Mouse (Mus musculus): ENCODE data around the gene Lsm10. TPM values are rescaled to one million over a fixed set of nuclear protein-coding genes. Genes with fewer than 3 reads are reported as not detected.

The Lsm10 gene
- total and polyA plus RNA-seq, 2 experiments from 2014 or later, result 27.0 to 47.7 TPM

DNA sequence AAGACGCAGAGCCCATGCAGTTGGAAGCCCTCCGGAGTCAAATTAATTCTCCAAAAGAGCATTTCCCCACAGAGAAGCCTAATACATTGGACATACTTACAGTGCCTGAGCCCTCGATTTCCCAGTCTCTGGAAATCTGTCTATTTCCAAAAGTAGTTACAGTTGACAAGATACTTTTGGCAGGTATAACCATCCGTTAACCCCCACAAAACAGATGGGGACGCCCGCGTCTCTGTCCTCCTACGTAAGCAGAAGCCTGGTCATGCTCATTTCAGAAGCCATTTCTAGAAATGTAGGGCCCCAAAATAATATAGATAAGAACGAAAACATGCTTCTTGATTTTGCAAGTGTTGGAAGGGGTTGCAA lies 37.4 kb upstream of the Lsm10 start:
- no peak for ATAC-seq (ENCODE audit: low FRiP score)
- peak overlapping the region; percentile 70 for H3K4me3 ChIP-seq (ENCODE audit: low read depth, low read length)
- peak overlapping the region; percentile 64 for H3K9ac ChIP-seq (replicated peaks; ENCODE audit: low read length, poor library complexity, severe bottlenecking)
- TF ChIP-seq CTCF (IDR thresholded peaks at IDR 0.05), result no peak
- H3K27ac ChIP-seq (ENCODE audit: low read depth, low read length), result peak overlapping the region; percentile 70
- DNase-seq (ENCODE audit: low spot score), result no peak
- H3K27me3 ChIP-seq (ENCODE audit: insufficient read depth, low read length), result no peaks in the 10 kb centered on the region
- peak overlapping the region; percentile 85 for H3K4me2 ChIP-seq (ENCODE audit: low read depth, low read length, poor library complexity, severe bottlenecking)
- WGBS, result 24% methylated on average over 9 of the region's 9 CpGs
- H3K4me1 ChIP-seq (ENCODE audit: insufficient read depth, low read length), result 0 out of 2 replicates have a peak, but pooled peaks cover 2% of the 10 kb centered on the region
- H3K36me3 ChIP-seq (ENCODE audit: insufficient read depth, low read length), result peaks cover 18% of the 10 kb centered on the region
- no peaks in the 10 kb centered on the region for H3K9me3 ChIP-seq (ENCODE audit: low read length)

- no peak overlapping the region for H3K9ac ChIP-seq (replicated peaks; ENCODE audit: low read length, poor library complexity, severe bottlenecking)
- no peak overlapping the region for H3K4me2 ChIP-seq (ENCODE audit: low read depth, low read length, poor library complexity, severe bottlenecking)
- no peak overlapping the region for H3K27ac ChIP-seq (ENCODE audit: low read depth, low read length)
- 0 out of 2 replicates have a peak, but pooled peaks cover 2% of the 10 kb centered on the region for H3K4me1 ChIP-seq (ENCODE audit: insufficient read depth, low read length)
- H3K4me3 ChIP-seq (ENCODE audit: low read depth, low read length), result no peak overlapping the region
- DNase-seq (ENCODE audit: low spot score) (no peak), ATAC-seq (ENCODE audit: low FRiP score) (no peak)
- no peaks in the 10 kb centered on the region for H3K9me3 ChIP-seq (ENCODE audit: low read length)
- no peak for TF ChIP-seq CTCF (IDR thresholded peaks at IDR 0.05)
- H3K36me3 ChIP-seq (ENCODE audit: insufficient read depth, low read length), result no peaks in the 10 kb centered on the region
- WGBS, result 32% methylated on average over 1 of the region's 1 CpGs
- no peaks in the 10 kb centered on the region for H3K27me3 ChIP-seq (ENCODE audit: insufficient read depth, low read length)
These were observed 33.6 kb upstream of the Lsm10 start for GRCm38 (mm10) chr4:126062856-126063255.

DNA sequence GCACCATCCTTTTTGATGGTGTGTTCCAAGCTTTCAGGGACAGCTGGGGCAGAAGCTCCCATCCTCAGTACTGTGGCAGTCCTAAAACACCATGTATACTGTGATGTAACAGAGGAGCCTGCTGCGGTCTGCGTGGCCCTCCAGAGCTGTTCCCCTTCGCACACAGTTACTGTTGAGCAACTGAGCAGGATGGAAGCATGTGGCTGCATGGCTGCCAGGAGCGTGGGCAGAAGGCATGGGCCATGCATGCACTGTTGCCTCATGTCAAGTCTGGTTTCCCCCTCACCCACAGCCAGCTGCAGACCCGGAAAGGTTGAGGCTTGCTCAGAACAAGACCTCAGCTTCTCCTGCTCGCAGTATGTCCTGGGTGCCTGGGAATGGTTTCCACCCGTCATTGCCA lies 31.2 kb upstream of the Lsm10 start:
- no peak overlapping the region for H3K27ac ChIP-seq (ENCODE audit: low read depth, low read length)
- H3K4me1 ChIP-seq (ENCODE audit: insufficient read depth, low read length), result no peaks in the 10 kb centered on the region
- no peaks in the 10 kb centered on the region for H3K27me3 ChIP-seq (ENCODE audit: insufficient read depth, low read length)
- WGBS, result 89% methylated on average over 7 of the region's 7 CpGs
- no peak for TF ChIP-seq CTCF (IDR thresholded peaks at IDR 0.05)
- no peak overlapping the region for H3K4me2 ChIP-seq (ENCODE audit: low read depth, low read length, poor library complexity, severe bottlenecking)
- ATAC-seq (ENCODE audit: low FRiP score) (no peak), DNase-seq (ENCODE audit: low spot score) (no peak)
- H3K4me3 ChIP-seq (ENCODE audit: low read depth, low read length), result no peak overlapping the region
- no peak overlapping the region for H3K9ac ChIP-seq (replicated peaks; ENCODE audit: low read length, poor library complexity, severe bottlenecking)
- H3K9me3 ChIP-seq (ENCODE audit: low read length), result no peaks in the 10 kb centered on the region
- no peaks in the 10 kb centered on the region; the same call in 1 of the 2 replicates for H3K36me3 ChIP-seq (ENCODE audit: insufficient read depth, low read length)

DNA sequence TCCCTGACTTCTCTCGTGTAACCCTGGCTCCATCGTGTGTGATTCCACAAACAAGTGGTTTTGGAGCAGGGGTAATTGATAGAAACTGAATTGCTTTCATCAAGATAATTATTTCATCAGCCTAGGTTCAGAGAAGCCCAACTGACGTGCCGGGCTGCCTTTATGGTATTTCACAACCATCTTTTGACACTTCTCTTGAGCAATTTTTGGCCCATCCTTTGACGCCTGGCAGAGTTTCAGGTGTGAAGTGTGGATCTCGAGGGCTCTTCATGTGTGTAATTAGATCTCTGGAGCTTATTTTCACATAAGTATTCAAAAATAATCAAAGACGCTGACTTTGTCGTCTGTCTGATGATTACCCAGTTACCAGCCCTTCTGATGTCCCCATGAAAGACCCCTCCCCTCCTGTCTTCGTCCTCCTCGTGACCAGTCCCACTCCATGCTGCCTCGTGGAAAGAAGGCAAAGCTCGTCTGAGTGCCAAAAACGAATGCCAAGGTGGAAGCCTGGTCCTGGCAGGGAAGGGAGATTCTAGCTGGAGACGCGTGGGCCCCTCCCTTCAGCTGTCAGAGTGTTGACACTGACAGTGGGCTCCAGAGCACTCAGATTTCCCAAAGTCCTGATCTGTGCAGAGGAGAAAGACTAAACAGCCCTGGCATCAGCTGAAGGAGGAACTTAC lies 28.9 kb upstream of the Lsm10 start:
- Histone ChIP-seq H3K4me2 (ENCODE audit: low read depth, low read length, poor library complexity, severe bottlenecking) (no peak overlapping the region), H3K27me3 (ENCODE audit: insufficient read depth, low read length) (no peaks in the 10 kb centered on the region), H3K36me3 (ENCODE audit: insufficient read depth, low read length) (no peaks in the 10 kb centered on the region; the same call in 1 of the 2 replicates), H3K9ac (replicated peaks; ENCODE audit: low read length, poor library complexity, severe bottlenecking) (no peak overlapping the region), H3K4me3 (ENCODE audit: low read depth, low read length) (no peak overlapping the region), H3K27ac (ENCODE audit: low read depth, low read length) (no peak overlapping the region), H3K9me3 (ENCODE audit: low read length) (no peaks in the 10 kb centered on the region), H3K4me1 (ENCODE audit: insufficient read depth, low read length) (no peaks in the 10 kb centered on the region)
- no peak for ATAC-seq (ENCODE audit: low FRiP score)
- WGBS, result 61% methylated on average over 15 of the region's 15 CpGs
- DNase-seq (ENCODE audit: low spot score), result peak; percentile 50
- TF ChIP-seq CTCF (IDR thresholded peaks at IDR 0.05), result no peak

DNA sequence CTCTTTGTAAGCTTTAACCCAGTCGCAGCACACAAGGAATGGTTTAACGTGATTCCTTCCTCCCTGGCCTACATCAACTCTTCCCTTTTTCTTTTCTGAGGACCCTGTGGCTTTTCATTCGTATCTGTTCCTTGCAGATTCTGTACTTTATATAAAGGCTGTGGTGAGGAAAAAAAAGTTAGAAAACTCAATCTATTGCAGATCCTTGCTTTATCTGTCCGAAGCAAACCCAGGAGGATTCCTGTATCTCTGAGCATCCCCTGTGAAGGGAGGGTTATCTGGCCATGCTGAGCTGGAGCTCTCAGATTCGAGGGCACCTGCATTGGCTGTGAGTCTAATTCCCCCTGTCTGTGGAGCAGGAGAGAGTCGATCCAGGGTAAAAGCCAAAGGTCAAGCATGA lies 27.6 kb upstream of the Lsm10 start:
- WGBS, result 81% methylated on average over 6 of the region's 6 CpGs
- no peak for DNase-seq (ENCODE audit: low spot score)

DNA sequence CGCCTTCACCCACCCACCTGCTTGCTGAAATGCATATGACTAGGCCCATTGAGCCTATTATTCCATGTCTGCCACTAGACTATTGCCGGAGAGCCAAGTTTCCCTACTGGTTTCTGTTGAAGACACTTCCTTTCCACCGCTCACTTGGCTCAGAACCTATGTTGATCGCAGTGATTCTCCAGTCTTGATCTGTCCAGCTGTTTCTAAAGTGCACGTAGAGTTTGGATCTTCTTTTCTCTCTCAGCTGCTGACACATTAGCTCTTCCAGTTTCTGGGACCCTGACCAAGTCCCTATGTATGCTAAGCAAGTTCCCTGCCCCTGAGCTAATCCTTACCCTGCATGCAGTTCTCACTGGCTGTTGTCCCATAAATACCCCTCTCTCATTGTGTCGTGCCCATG lies 18.6 kb upstream of the Lsm10 start:
- Histone ChIP-seq H3K36me3 (ENCODE audit: insufficient read depth, low read length) (peaks cover 19% of the 10 kb centered on the region), H3K9me3 (ENCODE audit: low read length) (no peaks in the 10 kb centered on the region), H3K27ac (ENCODE audit: low read depth, low read length) (no peak overlapping the region), H3K9ac (replicated peaks; ENCODE audit: low read length, poor library complexity, severe bottlenecking) (no peak overlapping the region), H3K4me1 (ENCODE audit: insufficient read depth, low read length) (no peaks in the 10 kb centered on the region), H3K27me3 (ENCODE audit: insufficient read depth, low read length) (no peaks in the 10 kb centered on the region), H3K4me2 (ENCODE audit: low read depth, low read length, poor library complexity, severe bottlenecking) (no peak overlapping the region), H3K4me3 (ENCODE audit: low read depth, low read length) (no peak overlapping the region)
- WGBS, result 72% methylated on average over 6 of the region's 6 CpGs
- ATAC-seq (ENCODE audit: low FRiP score) (no peak), DNase-seq (ENCODE audit: low spot score) (no peak)
- no peak for TF ChIP-seq CTCF (IDR thresholded peaks at IDR 0.05)

More for the DNA sequence above, 27.6 kb upstream of the Lsm10 start:
- no peak overlapping the region for H3K4me2 ChIP-seq (ENCODE audit: low read depth, low read length, poor library complexity, severe bottlenecking)
- H3K9me3 ChIP-seq (ENCODE audit: low read length), result no peaks in the 10 kb centered on the region
- H3K36me3 ChIP-seq (ENCODE audit: insufficient read depth, low read length), result peaks cover under 1% of the 10 kb centered on the region; the same call in 1 of the 2 replicates
- TF ChIP-seq CTCF (IDR thresholded peaks at IDR 0.05), result no peak
- no peak for ATAC-seq (ENCODE audit: low FRiP score)
- H3K27ac ChIP-seq (ENCODE audit: low read depth, low read length), result no peak overlapping the region
- H3K9ac ChIP-seq (replicated peaks; ENCODE audit: low read length, poor library complexity, severe bottlenecking), result no peak overlapping the region
- no peaks in the 10 kb centered on the region for H3K4me1 ChIP-seq (ENCODE audit: insufficient read depth, low read length)
- no peak overlapping the region for H3K4me3 ChIP-seq (ENCODE audit: low read depth, low read length)
- no peaks in the 10 kb centered on the region for H3K27me3 ChIP-seq (ENCODE audit: insufficient read depth, low read length)

Data from midbrain, postnatal 0 days (tissue).